Mouse (Mus musculus) embryo, embryonic 11 days (tissue): ENCODE measurements around the gene Tmem132d.
A peak's percentile ranks its signal among the peaks of the same experiment; 100 is the strongest.

Experiments
- DNase-seq: peaks from one replicate; pipeline ENCODE4 v3.0.0-alpha.2; 2015

Tmem132d gene

GRCm38 (mm10) chr5:127918376-127918775 is 514.5 kb downstream of the Tmem132d start:
- DNase-seq, result no peak

DNA sequence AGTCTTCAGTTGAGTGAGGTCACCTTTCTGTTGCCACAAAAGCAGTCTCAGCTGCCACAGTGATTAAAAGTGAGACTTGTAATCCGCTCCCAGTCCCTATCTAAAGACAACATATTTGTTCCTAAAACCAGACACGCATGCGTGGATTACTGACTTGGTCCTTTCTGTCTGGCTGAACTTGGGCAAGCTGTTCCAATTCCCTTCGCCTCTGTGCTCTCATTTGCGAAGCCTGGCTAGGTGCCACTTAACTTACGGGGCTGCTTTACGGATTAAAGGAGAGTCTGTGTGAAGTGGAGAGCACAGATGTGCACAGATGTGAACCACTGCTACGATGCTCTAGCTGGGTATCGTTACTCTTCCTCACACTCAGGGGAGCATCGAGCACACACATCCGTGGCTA is 518.7 kb downstream of the Tmem132d start:
- DNase-seq, result no peak

GRCm38 (mm10) chr5:127911603-127912002 is 521.3 kb downstream of the Tmem132d start:
- no peak for DNase-seq

DNA sequence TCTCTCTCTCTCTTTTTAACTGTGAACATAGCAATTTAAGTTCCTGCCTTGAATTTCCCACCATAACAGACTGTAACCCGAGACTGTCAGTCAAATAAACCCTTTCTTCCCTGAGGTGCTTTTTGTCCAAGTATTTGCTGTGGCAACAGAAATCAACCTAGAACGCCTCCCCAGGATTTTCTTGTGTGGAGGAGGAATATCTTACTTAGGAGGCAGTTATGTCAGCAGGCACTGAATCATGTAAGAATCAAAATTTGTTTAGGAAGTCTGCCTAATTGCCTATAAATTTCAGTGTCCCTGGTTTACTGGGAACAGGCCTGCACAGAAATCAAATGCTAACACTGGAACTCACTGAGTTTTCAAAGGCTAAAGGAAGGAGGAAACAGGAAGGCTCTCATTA is 522.5 kb downstream of the Tmem132d start:
- DNase-seq, result peak; percentile 11

DNA sequence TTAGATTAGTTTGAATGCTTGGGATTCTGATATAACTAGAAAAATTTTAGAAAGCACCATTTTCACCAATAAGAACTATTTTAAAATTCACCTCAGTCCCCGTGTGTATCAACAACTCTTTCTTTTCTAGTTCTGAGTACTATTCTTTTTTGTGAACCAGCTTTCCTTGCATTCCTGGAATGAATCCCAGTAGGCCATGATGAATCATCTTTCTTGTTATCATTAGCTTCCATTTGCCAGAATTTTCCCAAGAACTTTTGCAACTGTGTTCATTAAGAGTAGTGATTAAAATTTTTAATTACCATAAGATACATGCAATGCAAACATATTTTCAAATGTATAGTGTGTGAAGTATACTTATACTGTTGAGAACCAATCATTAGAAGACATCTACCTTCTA is 537.7 kb downstream of the Tmem132d start:
- no peak for DNase-seq

DNA sequence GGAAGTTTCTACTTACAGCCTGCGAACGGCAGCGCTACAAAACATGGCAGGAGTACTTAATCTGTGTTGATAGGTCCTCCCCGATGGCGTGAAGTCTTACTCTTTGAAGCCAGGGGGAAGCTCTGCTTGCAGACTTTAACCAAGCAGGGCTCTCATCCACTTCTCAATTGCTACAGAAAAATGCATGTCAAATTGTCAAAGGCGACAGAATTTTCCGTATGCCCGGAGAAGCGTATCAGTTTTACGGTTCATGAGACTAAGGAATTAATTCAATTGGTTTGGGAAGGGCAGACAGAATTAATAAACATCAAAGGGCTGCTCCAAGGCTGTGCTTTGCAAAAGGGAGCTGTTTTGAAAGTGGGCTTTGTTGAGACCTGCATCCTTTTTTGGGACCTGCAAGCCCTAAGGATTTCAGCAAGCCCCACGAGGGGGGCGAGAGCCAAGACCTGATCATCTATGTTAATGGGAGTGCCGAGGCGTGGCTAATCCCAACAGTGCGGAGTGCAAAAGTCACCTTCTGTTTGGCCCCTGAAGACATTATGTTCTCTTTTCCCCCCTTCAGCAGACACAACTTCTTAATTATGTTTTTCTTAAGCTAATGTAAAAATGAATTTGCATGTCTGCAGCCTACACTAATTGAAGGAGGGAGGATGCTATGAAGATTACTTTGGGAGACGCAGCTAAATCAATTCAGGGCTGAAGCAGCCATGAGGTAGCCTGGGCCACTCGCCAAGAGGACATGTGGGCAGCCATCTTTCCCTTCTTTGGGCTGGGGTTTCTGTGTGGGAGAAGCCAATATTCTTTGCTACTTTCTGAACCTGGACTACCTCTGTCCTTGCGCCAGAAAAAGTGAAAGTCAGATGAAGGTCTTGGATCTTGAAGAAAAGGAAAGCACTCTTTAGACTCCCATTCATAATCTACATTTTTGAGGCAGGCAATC is 547.0 kb downstream of the Tmem132d start:
- peak; percentile 24 for DNase-seq

GRCm38 (mm10) chr5:127883021-127883420 is 549.9 kb downstream of the Tmem132d start:
- no peak for DNase-seq

GRCm38 (mm10) chr5:127874461-127874860 is 558.4 kb downstream of the Tmem132d start:
- no peak for DNase-seq

- DNase-seq, result no peak
These were observed 567.7 kb downstream of the Tmem132d start for GRCm38 (mm10) chr5:127865157-127865556.

GRCm38 (mm10) chr5:127859719-127860118 is 573.2 kb downstream of the Tmem132d start:
- no peak for DNase-seq

DNA sequence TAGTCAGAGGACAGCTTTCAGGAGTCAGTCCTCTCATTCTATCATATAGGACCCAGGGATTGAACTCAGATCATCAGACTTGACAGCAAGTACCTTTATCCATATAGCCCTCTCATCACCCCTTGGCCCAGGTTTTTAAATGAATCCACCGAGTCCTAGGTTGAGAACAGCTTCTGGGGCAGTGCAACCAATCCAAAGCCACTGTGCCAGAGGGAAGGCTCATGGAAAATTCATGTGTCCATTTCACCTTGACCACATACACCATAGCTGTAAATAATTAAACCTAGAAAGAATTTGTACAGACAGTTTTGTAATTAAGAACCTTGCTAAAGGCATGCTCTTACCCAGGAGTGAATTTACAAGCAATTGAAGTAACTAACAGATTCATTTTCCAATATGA is 580.6 kb downstream of the Tmem132d start:
- DNase-seq, result no peak

DNA sequence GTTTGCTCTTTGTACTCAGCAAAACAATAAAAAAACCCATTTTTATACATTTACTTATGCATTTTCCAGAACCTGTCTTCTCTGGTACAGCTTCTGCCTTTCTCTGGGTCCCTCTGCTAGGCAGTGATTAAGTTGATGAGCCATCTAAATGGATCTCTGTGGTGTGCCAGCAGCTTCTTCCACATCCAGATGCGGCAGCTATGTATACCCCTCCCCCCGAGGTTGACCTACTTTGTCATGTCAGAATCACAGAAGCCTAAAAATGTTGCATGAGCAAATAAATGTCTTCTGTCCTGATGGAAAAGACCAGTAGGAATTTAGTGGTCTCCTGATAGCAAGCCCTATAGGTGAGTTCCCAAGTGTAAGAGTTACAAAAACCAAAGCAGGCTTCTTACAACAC is 601.1 kb downstream of the Tmem132d start:
- DNase-seq, result no peak

DNA sequence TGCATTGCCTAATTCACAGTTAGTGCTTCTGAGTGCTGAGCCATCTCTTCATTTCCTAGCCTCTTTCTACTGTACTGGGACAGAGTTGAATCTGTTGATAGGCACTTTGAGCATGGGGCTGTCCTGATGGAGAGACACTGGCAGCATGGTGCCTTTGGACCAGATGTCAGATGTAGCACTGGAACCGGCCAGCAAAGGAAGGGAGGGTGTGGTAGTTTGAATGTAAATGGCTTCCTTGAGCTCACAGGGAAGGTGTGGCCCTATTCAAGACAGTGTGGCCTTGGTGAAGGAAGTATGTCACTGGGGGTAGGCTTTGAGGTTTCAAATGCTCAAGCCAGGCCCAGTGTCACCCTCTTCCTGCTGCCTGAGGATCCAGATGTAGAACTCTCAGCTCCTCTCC is 602.0 kb downstream of the Tmem132d start:
- DNase-seq, result no peak

DNA sequence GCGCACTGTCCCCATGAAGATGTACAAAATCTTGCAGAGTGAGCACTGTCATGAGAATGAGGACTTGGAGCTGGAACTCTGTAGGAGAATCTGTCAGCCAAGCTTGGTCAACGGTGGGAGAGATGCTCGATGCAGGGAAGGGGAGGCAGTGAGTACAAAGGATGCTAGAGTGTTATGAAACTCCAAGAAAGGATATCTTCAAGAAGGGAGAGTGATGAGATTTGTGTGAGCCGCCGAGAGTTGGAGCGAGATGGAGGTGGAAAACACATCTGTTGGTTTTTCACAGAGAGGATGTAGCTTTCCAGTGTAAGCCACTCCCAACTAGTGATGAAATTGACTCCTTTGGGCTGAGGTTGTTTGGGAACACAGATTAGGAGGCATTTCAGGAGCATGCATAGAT is 604.1 kb downstream of the Tmem132d start:
- no peak for DNase-seq

GRCm38 (mm10) chr5:127821960-127822359 is 610.9 kb downstream of the Tmem132d start:
- peak; percentile 20 for DNase-seq

GRCm38 (mm10) chr5:127815292-127815691 is 617.6 kb downstream of the Tmem132d start:
- DNase-seq, result no peak

DNA sequence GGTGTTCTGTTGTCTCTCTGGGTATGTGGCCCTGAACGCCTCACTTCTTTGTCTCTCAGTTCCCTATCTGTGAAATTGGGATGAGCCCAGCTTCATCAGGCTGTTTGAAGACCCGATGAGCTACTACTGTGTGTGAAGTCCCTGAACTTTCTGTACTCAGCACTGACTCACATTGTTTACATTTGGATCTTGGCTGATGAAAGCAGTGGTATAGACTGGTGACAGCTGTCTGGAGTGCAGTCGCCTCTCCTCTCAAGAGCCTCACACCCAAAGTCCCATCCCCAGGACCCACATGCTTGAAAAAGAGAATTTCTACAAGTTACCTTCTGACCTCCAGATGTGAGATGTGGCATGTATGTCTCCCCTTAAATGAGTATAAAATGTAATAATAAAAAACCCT is 625.5 kb downstream of the Tmem132d start:
- DNase-seq, result no peak

GRCm38 (mm10) chr5:127806850-127807249 is 626.0 kb downstream of the Tmem132d start:
- no peak for DNase-seq

DNA sequence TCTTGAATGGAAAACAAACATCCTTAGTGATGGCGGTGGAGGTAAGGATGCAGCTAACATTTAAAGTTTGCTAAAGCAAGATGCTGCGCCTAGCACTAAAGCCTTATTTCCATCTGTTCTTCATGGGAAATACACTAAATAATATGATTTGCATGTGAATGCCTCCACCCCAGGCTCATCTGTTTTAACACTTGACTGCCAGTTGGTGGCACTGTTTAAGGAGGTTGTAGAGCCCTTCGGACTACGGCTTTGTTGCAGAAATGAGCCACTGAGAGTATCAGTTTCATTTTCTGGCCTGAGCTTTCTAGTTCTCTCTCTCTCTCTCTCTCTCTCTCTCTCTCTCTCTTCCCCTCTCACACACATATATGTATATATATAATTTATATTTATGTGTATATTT is 632.0 kb downstream of the Tmem132d start:
- DNase-seq, result peak; percentile 22

DNA sequence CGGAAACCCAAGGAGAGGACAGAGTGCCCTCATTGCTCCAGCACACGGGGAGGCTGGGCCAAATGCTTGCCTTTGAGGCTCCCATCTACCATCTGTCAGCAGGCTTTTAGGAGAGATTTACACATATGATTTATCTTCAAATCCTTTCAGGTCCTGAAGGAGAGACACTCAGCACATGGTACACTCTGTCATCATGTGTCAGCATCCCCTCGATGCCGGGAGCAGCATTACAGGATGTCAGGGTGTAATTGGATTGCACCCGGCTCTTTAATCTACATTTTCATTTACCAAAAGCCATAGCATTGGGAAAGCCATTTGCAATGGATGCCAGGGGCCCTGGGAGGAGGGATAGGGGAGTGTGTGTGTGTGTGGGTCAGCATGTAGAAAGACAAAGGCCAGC is 651.7 kb downstream of the Tmem132d start:
- DNase-seq, result peak; percentile 2

DNA sequence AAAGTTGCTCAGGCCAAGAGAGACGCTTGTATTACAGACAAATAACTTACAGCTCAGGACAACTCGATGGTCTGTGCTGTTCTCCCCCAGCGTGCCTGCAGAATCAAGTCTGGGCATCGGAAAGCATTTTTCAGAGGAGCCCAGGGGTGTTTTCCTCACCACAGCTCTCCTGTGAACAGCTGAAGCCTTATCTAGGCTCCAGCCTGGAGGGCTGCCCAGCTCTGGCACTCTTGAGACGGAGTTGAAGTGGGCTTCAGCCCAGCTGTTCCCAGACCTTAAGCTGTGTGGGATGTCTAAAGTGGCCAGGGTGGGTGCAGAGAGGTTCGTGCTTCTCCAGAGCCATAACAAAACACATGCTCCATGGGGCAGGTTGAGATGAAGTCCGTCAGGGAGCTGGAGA is 657.1 kb downstream of the Tmem132d start:
- no peak for DNase-seq

- no peak for DNase-seq
These were observed 674.3 kb downstream of the Tmem132d start for GRCm38 (mm10) chr5:127758576-127758975.

DNA sequence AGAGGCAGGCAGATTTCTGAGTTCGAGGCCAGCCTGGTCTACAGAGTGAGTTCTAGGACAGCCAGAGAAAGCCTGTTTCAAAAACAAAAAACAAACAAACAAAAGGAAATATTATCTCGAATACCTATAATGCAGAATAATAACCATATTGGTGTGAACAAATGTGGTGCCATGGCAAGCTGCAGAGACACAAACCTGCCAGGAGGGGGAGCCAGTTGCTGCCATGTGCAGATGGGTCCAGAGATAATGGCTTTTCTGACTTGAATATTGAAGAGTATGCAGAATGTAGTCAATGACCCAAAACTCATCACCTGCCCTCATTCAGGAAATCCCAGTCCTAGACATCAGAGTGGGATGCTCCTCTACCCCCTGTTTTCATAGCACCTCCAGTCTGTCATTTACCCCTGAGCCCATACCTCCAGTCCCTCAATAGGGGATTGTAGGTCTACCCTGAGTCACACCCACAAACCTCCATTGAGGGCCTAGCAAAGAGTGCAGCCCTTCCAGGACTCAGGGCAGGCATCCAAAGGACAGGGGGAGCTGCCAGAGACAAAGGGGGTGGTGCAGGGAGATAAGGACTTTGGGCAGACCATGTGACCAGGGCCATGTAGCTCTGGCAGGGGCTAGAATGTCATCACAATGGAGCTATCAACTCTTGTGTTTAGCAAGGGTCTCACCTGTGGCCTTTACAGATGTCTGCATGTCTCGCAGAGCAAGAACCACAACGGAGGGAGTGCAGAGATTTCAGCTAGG is 676.0 kb downstream of the Tmem132d start:
- DNase-seq, result no peak

DNA sequence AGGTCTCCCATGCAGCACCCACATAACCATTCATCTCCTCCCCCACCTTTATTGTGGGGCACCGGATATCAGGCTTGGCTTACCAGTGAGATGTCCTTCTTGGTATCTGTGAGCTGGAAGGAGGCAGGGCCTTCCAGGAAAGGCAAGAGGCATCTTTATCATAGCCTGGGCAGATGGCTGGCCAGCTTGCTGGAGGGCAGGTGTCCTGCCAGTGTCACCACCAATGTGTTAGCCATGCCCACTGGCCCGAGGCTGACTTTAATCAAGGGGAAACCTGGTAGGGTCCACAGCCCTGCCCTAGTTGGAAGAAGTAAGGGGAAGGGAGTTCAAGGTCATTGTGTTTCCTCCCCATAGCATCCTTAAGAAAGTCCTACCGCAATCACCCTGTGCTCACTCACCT is 676.9 kb downstream of the Tmem132d start:
- DNase-seq, result no peak
